Mouse (Mus musculus) heart, adult 11 months (tissue): Measurements from ENCODE around the gene Jph2.

Experiments
- DNase-seq: peaks from one replicate; pipeline ENCODE4 v3.0.0; 2022

Jph2 gene

DNA sequence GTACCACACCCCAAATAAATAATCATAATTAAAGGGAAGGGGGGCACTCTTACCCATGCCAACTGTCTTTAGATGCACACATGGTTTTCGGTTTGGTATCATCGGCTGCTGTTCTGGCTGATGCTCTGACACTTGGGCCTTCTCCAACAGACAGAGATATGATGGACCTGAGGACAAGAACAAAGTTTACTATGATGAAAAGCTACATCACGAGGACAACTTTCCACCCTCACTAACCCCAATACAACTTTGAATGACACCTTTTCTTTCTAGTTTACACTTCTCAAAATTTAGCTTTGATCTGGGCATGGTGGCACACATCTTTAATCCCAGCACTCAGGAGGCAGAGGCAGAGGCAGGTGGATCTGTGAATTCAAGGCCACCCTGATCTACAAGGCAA is 13.6 kb upstream of the Jph2 start:
- DNase-seq, result peak; percentile 48

DNA sequence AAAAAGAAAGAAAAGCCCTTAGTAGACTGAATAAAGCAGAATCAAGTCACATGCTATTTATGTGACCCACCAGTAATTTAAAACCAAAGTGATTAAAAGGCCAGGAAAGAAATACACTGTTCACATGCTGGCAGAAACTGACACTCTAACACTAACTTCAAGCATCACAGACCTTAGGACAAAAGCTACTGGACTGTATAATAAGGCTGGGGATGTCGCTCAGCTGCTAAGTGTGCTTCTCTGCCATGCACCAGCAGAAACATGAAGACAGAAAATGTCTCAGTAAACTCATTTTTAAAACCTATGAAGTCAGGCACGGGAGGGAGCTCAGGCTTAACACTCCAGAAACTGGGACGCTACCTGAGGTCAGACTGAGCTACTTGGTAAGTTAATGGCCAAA is 12.4 kb upstream of the Jph2 start:
- DNase-seq, result peak; percentile 54

DNA sequence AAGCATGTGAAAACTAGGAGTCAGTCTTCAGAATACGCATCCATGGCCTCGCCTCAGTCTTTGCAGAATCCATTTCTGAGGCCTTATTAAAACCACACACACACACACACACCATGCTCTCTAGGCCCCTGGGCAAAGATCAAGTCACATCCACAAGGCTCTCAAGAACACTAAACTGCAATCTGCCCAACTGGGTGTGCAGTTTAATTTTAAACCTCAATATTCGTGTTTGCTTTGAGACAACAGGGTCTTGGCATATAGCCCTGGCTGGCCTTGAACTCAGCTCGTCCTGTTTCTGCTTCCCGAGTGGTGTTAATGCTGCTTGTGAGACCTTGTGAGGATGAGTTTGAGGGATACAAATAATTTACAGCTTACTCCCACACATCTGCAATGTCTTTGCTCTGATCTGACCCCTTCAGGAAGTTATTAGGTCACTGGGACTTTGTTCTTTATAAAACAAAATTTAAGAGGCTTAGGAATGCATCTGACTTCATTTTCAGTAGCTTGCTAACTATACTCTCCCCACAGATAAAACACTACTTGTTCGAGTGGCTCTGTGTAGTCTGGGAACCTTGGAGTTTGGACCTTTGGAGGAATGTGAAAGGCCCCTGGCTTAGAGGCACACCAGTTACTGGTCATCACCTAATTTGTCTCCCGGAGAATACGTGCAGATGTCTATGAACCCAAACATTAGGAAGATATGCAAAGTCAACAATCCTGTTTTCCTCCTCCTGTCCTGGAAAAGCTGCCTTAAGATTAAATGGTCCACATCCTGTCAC is 6.4 kb upstream of the Jph2 start:
- DNase-seq, result peak; percentile 34

DNA sequence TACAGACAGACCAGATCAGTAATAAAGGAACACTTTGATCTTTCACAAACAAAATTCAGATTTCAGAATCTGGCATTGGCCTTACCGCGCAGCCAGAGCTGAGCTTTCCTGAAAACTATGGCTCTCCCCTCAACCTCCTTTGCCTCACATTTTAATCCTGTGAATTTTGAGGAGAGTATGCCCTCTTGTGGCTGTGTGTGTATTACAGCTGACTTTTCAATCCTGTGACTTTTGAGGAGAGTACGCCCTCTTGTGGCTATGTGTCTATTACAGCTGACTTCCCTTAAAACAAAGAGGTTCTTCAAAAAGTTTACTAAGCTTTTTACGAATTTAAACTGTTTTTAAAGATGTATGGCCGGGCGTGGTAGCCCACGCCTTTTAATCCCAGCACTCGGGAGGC is 3.4 kb upstream of the Jph2 start:
- peak; percentile 94 for DNase-seq

- peak; percentile 98 for DNase-seq
Observed at GRCm38 (mm10) chr2:163399222-163399621, 1.4 kb upstream of the Jph2 start.

GRCm38 (mm10) chr2:163398770-163399169 is 977 bp upstream of the Jph2 start:
- peak; percentile 82 for DNase-seq

DNA sequence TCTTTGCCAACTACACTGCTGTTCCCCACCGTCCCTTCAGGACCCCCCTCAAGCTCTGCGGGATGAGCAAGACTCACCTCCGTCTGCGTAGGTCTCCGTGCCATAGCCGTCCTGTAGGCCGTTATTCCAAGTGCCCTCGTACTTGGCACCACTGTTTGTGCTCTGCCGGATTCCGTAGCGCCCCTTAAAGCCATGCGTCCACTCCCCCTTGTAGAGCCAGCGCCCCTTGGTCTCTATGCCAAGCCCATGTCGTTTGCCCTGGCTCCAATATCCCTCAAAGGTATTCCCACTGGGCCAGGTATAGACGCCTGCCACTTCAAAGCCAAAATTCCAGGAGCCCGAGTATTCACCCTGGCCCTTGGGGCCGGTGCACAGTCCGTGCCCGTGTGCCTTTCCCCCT is 722 bp downstream of the Jph2 start:
- DNase-seq, result peak; percentile 92

- peak; percentile 91 for DNase-seq
Observed at GRCm38 (mm10) chr2:163394977-163395376, 2.8 kb downstream of the Jph2 start.

DNA sequence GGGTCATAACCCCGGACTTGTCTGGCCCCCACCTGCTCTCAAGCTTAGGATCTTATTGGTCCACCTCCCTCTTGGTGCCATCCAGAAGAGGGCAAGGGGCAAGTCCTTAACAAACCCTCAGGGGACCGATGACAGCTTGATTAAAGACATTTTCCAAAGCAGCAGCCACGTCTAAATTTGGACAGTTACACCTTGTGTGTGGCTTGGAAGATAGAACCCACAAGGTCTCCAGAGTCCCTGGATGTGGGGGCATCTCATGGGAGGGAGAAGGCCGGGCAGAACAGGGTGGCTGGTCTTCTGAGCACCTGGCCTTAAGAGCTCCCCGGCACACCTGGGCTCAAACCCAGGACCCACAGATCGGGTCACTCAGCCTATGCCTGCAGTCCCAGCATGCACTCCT is 3.8 kb downstream of the Jph2 start:
- DNase-seq, result peak; percentile 95

GRCm38 (mm10) chr2:163393241-163393640 is 4.6 kb downstream of the Jph2 start:
- DNase-seq, result peak; percentile 90

GRCm38 (mm10) chr2:163392436-163392835 is 5.4 kb downstream of the Jph2 start:
- DNase-seq, result peak; percentile 98

DNA sequence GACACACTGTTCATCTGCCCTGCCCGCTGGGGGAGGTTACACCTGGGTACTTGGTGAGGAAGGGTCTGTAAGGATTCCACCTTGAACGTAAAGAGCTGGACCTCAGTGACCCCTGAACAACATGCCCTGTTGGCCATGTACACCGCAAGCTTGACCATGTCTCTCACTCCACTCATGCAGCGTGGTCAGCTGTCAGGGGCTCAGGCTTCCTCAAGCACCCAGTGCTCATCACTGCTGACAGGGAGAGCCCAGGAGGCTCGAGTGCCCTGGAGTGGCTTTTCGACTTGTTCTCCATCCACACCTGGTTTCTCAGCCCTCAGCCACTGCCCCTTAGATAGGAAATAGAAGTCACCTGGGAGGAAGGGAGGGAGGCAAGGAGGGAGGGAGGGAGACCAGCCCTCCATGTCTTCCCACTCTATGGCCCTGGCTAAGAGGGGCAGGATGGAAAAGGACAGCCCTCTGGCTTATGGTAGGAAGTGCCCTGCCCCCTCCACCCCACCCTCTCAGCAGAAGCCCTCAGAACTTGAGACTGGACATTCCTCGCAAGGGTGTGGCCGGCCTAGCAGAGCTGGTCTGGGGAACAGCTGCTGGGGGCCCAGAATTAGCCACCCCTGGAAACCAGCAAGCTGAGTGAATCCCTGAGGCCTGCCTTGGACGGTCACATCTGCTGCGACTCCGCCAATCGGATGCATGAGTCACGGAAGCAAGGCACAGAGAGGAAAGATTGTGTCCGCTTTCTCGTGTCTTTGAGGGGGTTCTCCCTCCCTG is 11.2 kb downstream of the Jph2 start:
- DNase-seq, result peak; percentile 98

DNA sequence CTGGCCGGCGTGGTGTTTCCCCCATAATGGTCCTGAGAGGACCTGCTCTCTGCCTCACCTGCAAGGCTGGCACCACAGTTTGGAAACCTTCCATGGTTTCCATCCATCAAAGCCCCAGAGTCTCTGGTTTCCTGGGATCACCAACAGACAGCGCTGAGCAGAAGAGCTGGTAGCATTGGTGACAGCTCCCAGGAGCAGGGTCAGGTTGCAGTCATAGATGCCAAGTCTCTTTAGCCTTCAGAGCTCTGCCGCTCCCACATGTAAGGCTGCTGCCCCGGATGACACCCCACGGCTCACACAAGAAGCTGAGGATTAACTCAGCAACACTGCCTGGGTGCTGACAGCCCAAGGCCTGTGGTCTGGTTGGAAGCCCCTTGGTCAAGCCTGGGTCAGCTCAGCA is 12.7 kb downstream of the Jph2 start:
- peak; percentile 95 for DNase-seq

DNA sequence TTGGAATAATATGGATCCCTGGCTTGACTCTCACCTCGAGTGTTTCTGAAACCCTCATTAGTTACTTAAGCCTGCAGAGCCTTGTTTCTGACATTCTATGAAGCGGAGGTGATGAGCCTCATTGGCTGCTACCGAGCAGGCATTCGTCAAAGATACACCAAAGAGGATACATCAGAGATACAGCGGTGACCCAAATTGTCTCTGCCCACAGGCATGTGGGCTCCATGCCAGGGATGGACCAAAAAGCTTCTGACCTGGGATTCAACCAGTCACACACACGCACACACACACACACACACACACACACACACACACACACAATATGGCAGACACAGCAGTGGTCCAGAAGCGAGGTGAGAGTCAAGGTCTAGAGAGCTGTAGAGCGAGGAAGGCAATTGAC is 16.5 kb downstream of the Jph2 start:
- no peak for DNase-seq

- DNase-seq, result peak; percentile 94
Observed at GRCm38 (mm10) chr2:163379366-163379765, 18.4 kb downstream of the Jph2 start.

DNA sequence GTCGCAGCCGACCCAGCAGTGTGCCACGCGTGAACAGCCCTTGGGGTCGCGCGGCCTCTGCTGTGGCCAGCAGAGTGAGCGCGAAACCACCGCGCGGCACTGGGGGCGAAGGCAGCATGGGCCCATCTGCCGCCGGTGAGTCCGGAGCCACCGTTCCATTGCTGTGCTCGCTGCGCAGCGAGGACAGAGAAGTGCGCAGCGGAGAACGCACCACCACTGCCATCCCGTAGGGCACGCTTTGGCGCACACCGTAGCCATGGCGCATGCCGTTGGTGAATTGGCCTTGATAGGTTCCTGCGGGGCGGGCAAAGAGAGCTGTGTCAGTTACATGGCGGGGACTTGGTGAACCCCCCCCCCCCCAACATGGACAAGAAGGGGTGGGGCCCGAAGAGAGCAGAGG is 21.7 kb downstream of the Jph2 start:
- DNase-seq, result no peak

- no peak for DNase-seq
Observed at GRCm38 (mm10) chr2:163375468-163375867, 22.3 kb downstream of the Jph2 start.

- no peak for DNase-seq
Observed at GRCm38 (mm10) chr2:163372627-163373026, 25.2 kb downstream of the Jph2 start.

DNA sequence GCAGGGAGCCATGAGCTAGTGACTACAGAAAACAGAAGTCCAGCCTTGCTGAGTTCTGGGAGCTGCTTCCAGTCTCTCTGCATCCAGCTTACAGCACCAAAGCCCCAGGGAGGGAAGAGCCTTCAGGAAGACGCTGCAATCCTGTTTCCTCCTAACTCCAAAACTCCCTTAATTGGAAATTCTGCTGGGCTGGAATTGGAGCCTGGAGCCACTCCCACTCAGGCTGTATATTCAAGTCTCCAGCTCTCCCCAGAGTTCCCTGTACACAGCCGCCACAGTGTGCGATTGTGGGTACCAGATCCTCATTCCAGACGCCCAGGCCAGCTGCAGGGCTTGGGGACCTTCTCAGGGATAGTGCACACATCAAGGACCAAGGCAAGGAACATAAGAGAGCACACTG is 27.6 kb downstream of the Jph2 start:
- peak; percentile 97 for DNase-seq

DNA sequence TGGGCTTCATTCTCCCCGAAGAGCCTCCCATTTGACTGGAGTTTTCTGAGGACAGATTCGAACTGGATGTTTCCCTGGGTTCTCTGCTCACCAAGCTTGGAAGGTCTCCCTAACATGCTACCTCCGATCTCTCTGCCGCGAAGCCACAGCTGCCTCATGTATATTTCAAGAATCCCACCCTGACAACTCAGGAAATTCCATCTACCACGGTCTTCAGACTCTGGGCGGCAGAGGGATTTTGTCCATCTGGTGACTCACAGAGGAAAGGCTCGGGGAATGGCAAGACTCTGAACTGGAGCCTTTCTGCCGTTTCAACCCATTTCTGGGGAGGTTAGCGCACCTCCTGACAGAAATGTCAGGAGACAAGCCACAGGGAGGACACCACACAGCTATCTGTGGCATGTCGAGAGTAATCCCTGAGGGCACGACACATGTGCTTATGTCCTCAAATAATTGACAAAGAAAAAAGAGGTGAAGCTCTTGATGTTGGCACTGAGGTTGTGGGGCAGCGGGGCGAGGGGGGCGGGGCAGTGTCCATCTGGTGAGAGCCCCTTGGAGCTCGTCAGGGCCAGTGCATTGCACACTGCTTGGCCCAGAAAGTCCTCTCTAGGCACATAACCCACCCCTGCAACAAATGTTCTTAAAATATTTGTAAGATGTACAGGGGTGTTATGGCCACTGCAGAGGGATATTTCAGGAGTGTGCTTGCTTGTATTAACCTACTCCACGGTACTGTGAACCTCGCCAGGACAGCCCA is 32.8 kb downstream of the Jph2 start:
- DNase-seq, result no peak

DNA sequence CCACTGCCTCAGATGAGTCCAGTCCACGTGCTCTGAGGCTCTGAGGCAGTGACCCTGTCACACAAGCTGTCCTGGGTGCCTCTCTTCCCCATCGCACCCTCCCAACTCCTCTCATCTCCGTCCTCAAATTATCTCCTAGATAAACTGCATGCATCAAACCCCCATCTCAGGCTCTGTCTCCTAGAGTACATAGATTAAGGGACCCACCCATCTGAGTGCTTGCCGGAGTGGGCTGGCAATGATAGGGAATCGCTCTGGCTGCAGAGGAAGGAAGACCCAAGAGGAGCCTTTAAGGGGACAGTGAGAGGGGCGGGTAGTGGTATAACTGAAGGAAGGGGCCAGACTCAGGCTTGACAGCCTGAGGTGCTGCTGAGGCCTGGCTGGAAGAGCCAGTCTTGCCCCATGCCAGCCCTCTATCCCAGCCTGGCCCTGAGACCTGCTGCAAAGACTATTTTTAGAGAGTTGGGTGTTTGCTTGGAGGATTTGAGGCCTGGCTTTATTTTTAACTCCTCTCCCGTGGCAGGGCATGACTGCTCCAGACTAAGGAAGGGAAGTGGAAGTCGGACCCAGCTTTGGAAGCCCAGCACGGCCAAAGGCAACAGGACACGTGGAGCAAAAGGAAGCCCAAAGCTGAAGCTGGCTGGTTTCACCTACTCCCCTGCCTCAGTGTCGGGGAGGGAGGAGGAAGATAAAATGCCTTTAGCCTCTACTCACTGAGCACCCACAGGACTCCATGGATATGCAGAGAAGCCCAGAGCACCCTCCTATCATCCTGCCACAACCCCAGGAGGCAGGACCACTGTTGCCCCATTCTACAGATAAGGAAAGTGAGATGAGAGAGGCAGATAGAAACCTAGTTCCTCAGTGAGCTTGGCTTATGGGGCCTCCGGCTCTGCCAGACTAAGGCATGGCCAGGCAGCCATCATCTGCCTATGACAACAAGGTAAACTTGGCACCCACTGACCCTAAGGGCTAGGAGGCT is 34.6 kb downstream of the Jph2 start:
- DNase-seq, result peak; percentile 98
